Mouse (Mus musculus) spleen, postnatal 14 days (tissue): Measurements from ENCODE around the gene Rorc.

ENCODE experiments used
- DNase-seq, 2 experiments: peaks; one replicate each; pipeline ENCODE4 v3.0.0; 2021 to 2022; ENCODE audit warnings: low spot score in 2 of 2

Gene Rorc

GRCm38 (mm10) chr3:94372641-94373040 is at the start of gene Rorc:
Rorc (plus strand) TSS chr3:94372794.
- DNase-seq, result no peak

DNA sequence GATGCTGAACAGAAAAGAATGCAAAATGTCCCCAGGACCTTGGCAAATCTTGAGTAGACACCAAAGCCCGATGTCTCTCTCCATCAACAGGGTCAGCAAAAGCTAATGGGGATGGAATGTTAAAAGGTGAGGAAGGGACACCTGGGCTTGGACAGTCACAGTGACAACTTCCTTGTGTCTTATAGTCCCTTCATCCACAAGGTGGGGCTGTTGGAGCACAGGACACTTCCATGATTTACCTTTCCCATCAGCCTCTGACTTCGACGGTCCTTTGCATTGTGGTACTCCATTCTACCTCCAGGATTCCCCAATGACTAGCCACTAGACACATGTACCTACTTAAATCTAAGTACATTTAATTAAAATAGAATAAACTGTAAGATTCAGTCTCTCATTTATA is 43.9 kb upstream of the Rorc start:
- DNase-seq, result no peak

- DNase-seq, result no peak
Observed at GRCm38 (mm10) chr3:94334442-94334841, 38.2 kb upstream of the Rorc start.

GRCm38 (mm10) chr3:94338522-94338921 is 34.1 kb upstream of the Rorc start:
- DNase-seq, result no peak

GRCm38 (mm10) chr3:94341959-94342422 is 30.6 kb upstream of the Rorc start, which contains the start of gene Them5:
Them5 (plus strand) TSS chr3:94342099.
- no peak for DNase-seq

- no peak for DNase-seq
Observed at GRCm38 (mm10) chr3:94342552-94342951, 30.0 kb upstream of the Rorc start.

DNA sequence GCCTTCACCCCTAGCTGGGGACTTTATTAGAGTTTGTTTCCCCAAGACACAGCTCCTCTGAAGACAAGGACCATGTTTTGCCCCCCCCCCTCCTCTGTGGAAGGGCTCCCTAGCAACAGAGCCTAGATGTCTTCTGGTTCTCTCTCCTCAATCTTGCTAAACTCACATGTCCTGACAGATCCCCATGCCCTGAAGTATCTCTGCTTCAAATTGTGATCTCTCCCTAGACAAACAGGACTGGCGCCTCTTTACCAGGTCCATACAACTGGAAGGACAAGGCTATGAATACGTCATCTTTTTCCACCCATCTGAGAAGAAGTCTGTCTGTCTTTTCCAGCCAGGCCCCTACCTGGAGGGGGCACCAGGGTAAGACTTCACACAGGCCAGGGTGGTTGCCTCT is 28.4 kb upstream of the Rorc start:
- DNase-seq, result no peak

GRCm38 (mm10) chr3:94344897-94345296 is 27.7 kb upstream of the Rorc start:
- DNase-seq, result no peak

DNA sequence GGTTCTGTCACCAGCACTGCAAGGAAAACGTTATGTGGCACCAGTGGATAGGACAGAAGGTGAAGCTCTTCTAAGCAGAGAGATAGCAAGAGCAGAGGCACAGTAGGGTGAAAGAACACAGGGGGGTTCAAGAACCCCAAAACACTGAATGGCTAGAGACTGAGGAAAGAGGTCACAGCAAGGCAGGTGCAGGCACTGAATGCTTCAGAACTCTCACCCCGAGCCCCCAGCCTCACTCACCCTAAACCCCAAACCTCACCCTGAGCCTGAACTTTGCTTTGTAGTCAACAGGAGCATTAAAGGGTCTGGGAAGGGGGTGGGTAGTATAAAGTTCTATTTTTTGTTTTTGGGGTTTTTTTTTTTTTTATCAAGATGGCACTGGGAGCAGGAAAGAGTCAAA is 24.4 kb upstream of the Rorc start:
- no peak for DNase-seq

DNA sequence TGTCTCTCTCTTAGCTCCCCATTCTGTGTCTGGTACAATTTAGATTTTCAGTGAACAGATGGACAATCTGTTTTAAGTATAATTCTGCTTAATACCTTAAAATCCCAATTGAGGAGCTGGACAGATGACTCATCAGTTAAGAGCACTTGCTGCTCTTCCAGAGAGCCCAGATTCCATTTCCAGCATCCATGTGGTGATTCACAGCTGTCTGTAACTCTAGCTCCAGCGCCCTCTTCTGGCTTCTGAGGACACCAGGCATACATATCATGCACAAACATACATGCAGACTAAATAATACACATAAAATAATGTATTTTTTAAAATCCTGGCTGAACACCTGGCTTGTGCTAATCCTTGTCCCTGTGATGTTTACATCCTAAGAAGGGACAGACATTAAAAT is 11.8 kb upstream of the Rorc start:
- no peak for DNase-seq

GRCm38 (mm10) chr3:94362138-94362537 is 10.5 kb upstream of the Rorc start, which contains the start of gene C2cd4d:
C2cd4d (plus strand) TSS chr3:94362438.
- no peak for DNase-seq

DNA sequence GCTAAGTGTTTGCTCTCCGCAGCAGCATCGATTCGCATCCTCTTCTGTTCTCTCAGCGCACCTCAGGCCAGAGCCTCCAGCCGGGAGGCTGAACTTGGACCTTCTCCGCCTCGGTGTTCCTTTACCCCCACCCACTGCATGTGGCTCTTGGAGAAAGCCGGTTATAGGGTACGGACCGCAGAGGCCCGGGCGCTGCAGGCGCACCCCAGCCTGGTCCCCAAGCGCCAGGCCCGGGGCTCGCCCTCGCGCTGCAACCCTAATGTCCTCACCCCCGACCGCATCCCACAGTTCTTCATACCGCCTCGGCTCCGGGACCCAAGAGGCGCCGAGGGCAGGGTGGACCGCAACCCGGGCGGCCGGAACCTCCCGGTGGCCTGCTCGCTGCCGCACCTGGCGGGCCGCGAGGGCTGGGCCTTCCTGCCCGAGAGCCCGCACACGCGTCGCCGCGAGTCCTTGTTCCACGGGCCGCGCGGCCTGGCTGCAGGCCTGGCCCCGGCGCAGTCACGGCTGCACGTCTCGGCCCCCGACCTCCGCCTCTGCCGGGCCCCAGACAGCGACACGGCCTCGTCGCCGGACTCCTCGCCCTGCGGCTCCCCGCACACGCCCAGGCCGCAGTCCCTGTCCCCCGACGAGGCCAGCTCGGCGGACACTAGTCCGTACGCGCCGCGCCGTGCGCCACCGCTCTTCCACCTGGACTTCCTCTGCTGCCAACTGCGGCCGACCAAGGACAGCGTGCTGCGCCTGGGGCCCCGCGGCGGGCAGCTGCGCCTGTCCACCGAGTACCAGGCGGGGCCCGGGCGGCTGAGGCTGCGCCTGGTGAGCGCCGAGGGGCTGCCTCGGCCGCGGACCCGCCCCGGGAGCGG is 9.1 kb upstream of the Rorc start:
- DNase-seq, result no peak

DNA sequence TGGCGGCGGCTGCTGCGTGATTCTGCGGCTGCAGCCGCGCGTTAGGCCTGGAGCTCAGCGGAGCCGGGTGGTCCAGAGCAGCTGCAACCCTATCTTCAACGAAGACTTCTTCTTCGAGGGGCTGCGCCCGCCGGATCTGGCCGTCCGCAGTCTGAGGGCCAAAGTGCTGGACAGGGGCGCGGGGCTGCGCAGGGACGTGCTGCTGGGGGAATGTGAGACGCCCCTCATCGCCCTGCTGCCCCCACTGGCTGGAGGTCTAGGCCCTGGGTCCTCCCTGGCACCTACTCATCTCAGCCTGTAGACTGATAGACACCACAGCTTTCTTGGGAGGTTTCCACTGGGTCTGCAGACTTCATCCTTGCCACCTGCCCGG is 8.5 kb upstream of the Rorc start:
- DNase-seq, result no peak

DNA sequence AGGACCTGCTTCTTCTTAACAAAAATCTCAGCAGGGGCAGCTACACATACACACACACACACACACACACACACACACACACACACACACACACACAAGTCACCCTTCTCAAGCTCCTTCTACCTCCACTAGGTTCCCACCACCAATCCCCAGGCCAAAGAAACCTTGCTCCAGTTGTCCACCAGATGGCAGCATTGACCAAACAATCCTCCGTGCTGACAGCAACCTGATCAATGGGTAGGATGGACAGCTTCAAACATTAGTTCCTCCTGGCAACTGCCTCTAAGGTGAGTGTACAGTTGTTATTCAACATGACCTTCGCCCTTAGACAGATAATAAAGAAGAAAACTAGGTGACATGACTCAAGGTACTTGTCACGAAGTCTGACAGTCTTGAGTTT is 5.8 kb upstream of the Rorc start:
- peak; percentile 34 to 59 for DNase-seq

GRCm38 (mm10) chr3:94367511-94367910 is 5.1 kb upstream of the Rorc start:
- no peak for DNase-seq

GRCm38 (mm10) chr3:94368631-94369030 is 4.0 kb upstream of the Rorc start:
- no peak for DNase-seq

DNA sequence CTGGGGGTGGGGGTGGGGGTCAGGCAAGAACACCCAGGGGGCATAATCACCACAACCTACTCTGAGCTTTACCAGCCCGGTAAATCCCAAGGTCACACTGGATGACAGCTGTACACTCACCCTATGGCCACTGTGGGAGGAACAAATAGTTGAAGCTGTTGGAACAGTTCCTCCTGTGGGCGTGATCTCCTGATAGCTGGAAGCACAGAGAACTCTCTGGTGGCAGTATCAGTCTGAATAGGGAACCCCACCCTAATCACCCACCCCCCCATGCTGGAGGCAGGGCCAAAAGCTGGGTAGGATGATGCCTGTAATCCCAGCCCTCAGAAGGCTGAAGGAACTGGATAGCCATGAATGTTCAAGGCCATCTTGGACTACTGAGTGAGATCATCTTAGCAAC is 2.9 kb upstream of the Rorc start:
- DNase-seq, result no peak

DNA sequence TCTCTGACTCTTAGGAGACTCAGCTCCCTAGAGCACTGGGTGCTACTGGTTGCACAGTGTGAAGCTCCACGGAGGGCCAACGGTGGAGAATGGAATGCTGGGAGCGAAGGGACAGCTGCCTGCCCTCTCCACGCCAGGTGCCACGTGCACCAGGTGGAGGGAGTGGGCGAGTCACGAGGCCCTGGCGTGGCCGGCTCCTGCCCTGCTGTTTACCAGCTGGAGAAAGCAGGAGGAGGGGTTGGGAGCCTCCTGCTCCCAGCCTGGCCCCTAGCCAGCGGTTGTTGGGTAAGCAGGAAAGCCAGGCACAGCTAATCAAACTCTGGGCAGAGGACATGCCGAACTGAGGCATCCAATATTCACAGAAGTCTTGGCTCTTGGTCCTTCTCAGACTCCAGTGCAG is 957 bp upstream of the Rorc start:
- DNase-seq, result no peak

DNA sequence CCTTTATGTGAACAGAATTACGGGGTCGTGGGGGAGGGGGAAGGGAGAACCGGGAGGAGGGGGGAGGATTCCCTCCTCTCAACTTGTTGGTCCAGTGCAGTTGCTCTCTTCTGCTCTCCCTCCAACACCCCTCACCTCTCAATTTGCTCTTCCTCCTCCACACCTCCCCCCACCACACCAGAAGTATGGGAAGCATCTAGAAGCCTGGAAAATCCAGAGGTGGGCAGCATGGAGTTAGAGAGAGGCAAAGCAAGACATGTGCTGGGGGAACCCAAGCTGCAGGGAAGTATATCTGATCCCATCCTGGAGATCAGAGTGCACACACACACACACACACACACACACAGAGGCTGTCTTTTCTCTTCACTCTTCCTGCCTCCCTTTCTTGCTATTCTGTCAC is 556 bp upstream of the Rorc start:
- DNase-seq, result no peak

GRCm38 (mm10) chr3:94373090-94373489 is 496 bp downstream of the Rorc start:
- no peak for DNase-seq

DNA sequence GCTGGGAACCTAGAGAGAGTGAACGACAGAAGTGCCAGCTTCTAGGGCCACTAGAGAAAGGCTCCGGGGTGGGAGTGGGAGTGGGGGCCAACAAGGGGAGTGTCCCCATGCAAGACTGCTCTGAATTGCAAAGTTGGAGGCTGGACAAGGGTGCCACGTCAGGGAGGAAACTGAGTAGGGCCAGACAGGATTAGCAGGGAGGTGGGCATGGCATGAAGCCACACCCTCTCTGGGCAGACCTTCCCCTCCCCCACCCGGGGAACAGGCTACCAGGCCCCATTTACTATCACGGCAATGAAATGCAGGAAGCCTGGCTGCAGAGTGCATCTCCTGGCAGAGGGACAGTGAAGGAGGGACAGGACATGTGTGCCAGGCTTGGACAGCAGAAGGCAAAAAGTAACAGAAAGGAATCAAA is 1.0 kb downstream of the Rorc start:
- DNase-seq, result no peak

DNA sequence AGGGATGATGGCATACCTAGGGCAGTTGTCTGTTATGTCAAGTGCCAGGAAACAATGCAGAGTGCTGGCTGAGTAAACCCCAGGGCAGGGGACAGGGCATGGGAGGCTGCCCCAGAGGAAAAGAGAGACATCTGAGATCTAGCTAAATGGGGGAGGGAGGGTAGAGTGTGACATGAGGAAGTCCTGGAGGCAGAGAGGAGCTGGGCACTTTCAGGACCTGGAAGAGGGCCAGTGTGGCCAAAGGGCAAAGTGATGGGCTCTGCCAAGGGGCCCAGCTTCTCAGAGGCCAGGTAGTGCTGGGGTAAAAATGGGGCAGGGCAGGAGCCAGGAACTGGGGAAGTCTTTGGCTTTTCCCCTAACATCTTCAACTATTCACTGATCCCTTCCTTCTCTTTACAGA is 2.0 kb downstream of the Rorc start:
- DNase-seq, result no peak

DNA sequence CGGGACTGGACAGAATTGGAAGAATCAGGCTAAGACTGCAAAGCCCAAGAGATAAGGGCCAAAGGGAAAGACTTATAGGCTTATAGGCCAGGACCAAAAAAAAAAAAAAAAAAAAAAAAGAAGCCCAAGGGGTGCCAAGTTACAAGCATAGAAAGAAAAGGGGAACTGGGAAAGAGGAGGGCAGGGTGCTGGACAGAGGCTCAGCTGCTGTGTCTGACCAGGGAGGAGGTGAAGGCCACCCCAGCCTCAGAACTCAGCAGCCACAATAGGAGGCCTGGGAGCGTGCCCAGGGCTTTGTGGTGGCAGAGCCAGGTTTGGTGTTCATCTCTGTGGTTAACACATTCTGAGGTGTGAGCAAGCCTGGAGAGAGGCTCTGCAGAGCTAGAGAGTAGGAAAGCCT is 2.6 kb downstream of the Rorc start:
- no peak for DNase-seq

- DNase-seq, result no peak
Observed at GRCm38 (mm10) chr3:94375861-94376260, 3.3 kb downstream of the Rorc start.
